Mouse (Mus musculus) B cell, adult (primary cell): ENCODE data around the gene Src. TPM values are rescaled to one million over a fixed set of nuclear protein-coding genes. Genes with fewer than 3 reads are reported as not detected.

Source experiments
- total RNA-seq: library from RNA; stranded (reverse); gene quantifications from 4 replicates; pipeline ENCODE4 v1.2.4, GENCODE M21; 2023; ENCODE audit not compliant: inconsistent age

The Src gene
- total RNA-seq: 1.5 to 2.1 TPM (median 1.8 TPM) in 4 replicates

DNA sequence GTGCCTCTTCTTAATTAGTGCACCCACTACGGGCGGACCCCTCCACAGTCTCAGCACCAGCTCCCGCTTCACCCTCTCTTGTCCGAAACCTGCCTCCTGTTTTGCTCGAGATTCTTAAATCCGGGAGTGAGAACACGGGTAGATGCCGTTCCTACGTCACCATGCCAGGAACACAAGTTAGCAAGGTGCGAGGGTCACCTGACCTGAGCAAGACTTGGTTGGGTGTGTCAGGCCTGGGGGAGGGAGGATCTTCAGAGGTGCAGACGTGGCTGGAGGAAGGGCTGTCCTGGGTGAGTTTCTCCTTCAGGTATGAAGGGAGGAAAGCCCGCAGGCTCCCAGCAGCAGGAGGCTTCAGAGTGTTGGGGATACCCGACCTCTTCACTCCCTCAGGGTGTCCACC, at the start of gene Src:
Gene Src (plus strand): TSS at position 239 of the 400 bp plus-strand sequence.

Other genes with a start within 250 kb of the Src start
- gene Rbl1, start 213.9 kb upstream of the Src start, total RNA-seq: 16.1 to 21.2 TPM (median 18.4 TPM) in 4 replicates
- gene Rpn2, start 139.4 kb upstream of the Src start, total RNA-seq: 109 to 123 TPM (median 112 TPM) in 4 replicates
- 0.30 to 0.74 TPM (median 0.50 TPM) in 4 replicates for gene Mroh8, start 138.9 kb upstream of the Src start, total RNA-seq
- not detected in 4 replicates for gene Ghrh, start 70.9 kb upstream of the Src start, total RNA-seq
- gene Manbal, start 50.9 kb upstream of the Src start, total RNA-seq: 16.8 to 22.1 TPM (median 21.1 TPM) in 4 replicates
- not detected in 4 replicates for gene Nnat, start 141.6 kb downstream of the Src start, total RNA-seq
- 25.8 to 31.4 TPM (median 29.7 TPM) in 4 replicates for gene Blcap, start 152.8 kb downstream of the Src start, total RNA-seq